Mouse (Mus musculus) MEL (cell line): ENCODE data around the gene Styx. TPM values are rescaled to one million over a fixed set of nuclear protein-coding genes. Genes with fewer than 3 reads are reported as not detected.

Experiments used
- DNase-seq: peaks from one replicate; pipeline ENCODE4 v3.0.0; 2011; ENCODE audit warnings: low read depth, low spot score
- H3K27ac ChIP-seq: 2 replicates; pipeline ENCODE4 v1.5.1; 2012; ENCODE audit warnings: low read depth, mild to moderate bottlenecking, control low read depth, low read length, moderate library complexity; ENCODE audit not compliant: control insufficient read depth
- H3K27me3 ChIP-seq, 2 experiments: fragments of 150-350 bp in 1 of 2; sonication (generic) in 1 of 2; 2 replicates each; pipeline ENCODE4 v1.6.1; 2012; ENCODE audit warnings: low read length in 2 of 2, mild to moderate bottlenecking in 2 of 2, improper control_type of control experiment in 1 of 2, moderate library complexity in 1 of 2; ENCODE audit not compliant: insufficient read depth in 2 of 2, control insufficient read depth in 1 of 2
- H3K36me3 ChIP-seq, 2 experiments: 2 replicates each; pipeline ENCODE4 v1.6.1; 2012 to 2014; ENCODE audit warnings: low read length in 2 of 2, improper control_type of control experiment in 1 of 2, inconsistent platforms in 1 of 2, mild to moderate bottlenecking in 1 of 2; ENCODE audit not compliant: insufficient read depth in 2 of 2, control insufficient read depth in 1 of 2
- H3K4me1 ChIP-seq, 2 experiments: fragments of 150-350 bp in 1 of 2; sonication (generic) in 1 of 2; 2 replicates each; pipeline ENCODE4 v1.6.1; 2012; ENCODE audit warnings: low read length in 2 of 2, improper control_type of control experiment in 1 of 2, mild to moderate bottlenecking in 1 of 2; ENCODE audit not compliant: insufficient read depth in 2 of 2, control insufficient read depth in 1 of 2
- H3K4me3 ChIP-seq, 2 experiments: fragments of 150-350 bp in 1 of 2; sonication (generic) in 1 of 2; 2 replicates each; pipeline ENCODE4 v1.5.1; 2012; ENCODE audit warnings: low read depth in 2 of 2, low read length in 2 of 2, mild to moderate bottlenecking in 2 of 2, moderate library complexity in 2 of 2, control low read depth in 1 of 2, improper control_type of control experiment in 1 of 2; ENCODE audit not compliant: control insufficient read depth in 1 of 2, insufficient read depth in 1 of 2
- H3K79me2 ChIP-seq: 2 replicates; pipeline ENCODE4 v1.6.1; 2012; ENCODE audit warnings: mild to moderate bottlenecking, low read length, moderate library complexity; ENCODE audit not compliant: control insufficient read depth, poor library complexity, insufficient read depth
- H3K9ac ChIP-seq: 2 replicates; pipeline ENCODE4 v1.6.1; 2012; ENCODE audit warnings: low read depth, mild to moderate bottlenecking, control low read depth, low read length, moderate library complexity; ENCODE audit not compliant: control insufficient read depth, poor library complexity, severe bottlenecking
- H3K9me3 ChIP-seq: fragments of 150-350 bp; sonication (generic); replicated peaks from 2 replicates; pipeline ENCODE4 v1.6.1; 2012; ENCODE audit warnings: mild to moderate bottlenecking, low read length, improper control_type of control experiment, moderate library complexity; ENCODE audit not compliant: insufficient read depth
- BHLHE40 ChIP-seq: IDR thresholded peaks from 2 replicates; pipeline ENCODE4 v1.6.1; 2012; ENCODE audit warnings: low read depth, mild to moderate bottlenecking, inconsistent platforms, low read length, improper control_type of control experiment, borderline replicate concordance
- CHD1 ChIP-seq: IDR thresholded peaks from 2 replicates; pipeline ENCODE4 v1.6.1; 2012; ENCODE audit warnings: low read depth, mild to moderate bottlenecking, inconsistent platforms, low read length, improper control_type of control experiment
- CHD2 ChIP-seq: IDR thresholded peaks from 2 replicates; pipeline ENCODE4 v1.6.1; 2011; ENCODE audit warnings: low read length, improper control_type of control experiment
- EP300 ChIP-seq, 2 experiments: IDR thresholded peaks; 2 replicates each; pipeline ENCODE4 v1.6.1; 2011; ENCODE audit warnings: improper control_type of control experiment in 2 of 2, low read length in 2 of 2, low read depth in 1 of 2, mild to moderate bottlenecking in 1 of 2
- ETS1 ChIP-seq: IDR thresholded peaks from 2 replicates; pipeline ENCODE4 v1.6.1; 2012; ENCODE audit warnings: low read depth, mild to moderate bottlenecking, inconsistent platforms, low read length, improper control_type of control experiment, moderate library complexity
- GABPA ChIP-seq: IDR thresholded peaks from 2 replicates; pipeline ENCODE4 v1.6.1; 2012; ENCODE audit warnings: low read depth, mild to moderate bottlenecking, inconsistent platforms, low read length, improper control_type of control experiment, moderate library complexity
- JUND ChIP-seq: IDR thresholded peaks from 2 replicates; pipeline ENCODE4 v1.6.1; 2011; ENCODE audit warnings: low read depth, mild to moderate bottlenecking, improper control_type of control experiment, low read length
- MEF2A ChIP-seq: IDR thresholded peaks from 2 replicates; pipeline ENCODE4 v1.6.1; 2014; ENCODE audit warnings: low read depth, mild to moderate bottlenecking, inconsistent platforms, low read length, improper control_type of control experiment; ENCODE audit not compliant: poor library complexity, insufficient replicate concordance, severe bottlenecking; ENCODE audit errors: extremely low read depth
- MXI1 ChIP-seq: IDR thresholded peaks from 2 replicates; pipeline ENCODE4 v1.6.1; 2011; ENCODE audit warnings: mild to moderate bottlenecking, low read depth, low read length, improper control_type of control experiment
- MYB ChIP-seq: IDR thresholded peaks from 2 replicates; pipeline ENCODE4 v1.6.1; 2011; ENCODE audit warnings: mild to moderate bottlenecking, low read depth, low read length, improper control_type of control experiment
- RCOR1 ChIP-seq: IDR thresholded peaks from 2 replicates; pipeline ENCODE4 v1.6.1; 2012; ENCODE audit warnings: low read depth, mild to moderate bottlenecking, inconsistent platforms, low read length, improper control_type of control experiment
- SMC3 ChIP-seq: IDR thresholded peaks from 2 replicates; pipeline ENCODE4 v1.6.1; 2011; ENCODE audit warnings: low read depth, low read length, improper control_type of control experiment
- TCF12 ChIP-seq: IDR thresholded peaks from 2 replicates; pipeline ENCODE4 v1.6.1; 2014; ENCODE audit warnings: low read depth, mild to moderate bottlenecking, inconsistent platforms, low read length, improper control_type of control experiment, moderate library complexity
- ZC3H11A ChIP-seq: IDR thresholded peaks from 2 replicates; pipeline ENCODE4 v1.6.1; 2012; ENCODE audit warnings: low read depth, mild to moderate bottlenecking, inconsistent platforms, low read length, improper control_type of control experiment
- ZKSCAN1 ChIP-seq: IDR thresholded peaks from 2 replicates; pipeline ENCODE4 v1.6.1; 2012; ENCODE audit warnings: low read depth, mild to moderate bottlenecking, inconsistent platforms, low read length, improper control_type of control experiment, moderate library complexity
- polyA plus RNA-seq, 2 experiments: library from polyadenylated mRNA; stranded (reverse) in 1 of 2; unstranded in 1 of 2; fragments of >175 nt in 1 of 2; fragments of >200 nt in 1 of 2; gene quantifications; 2 replicates each; pipeline versions ENCODE4 v1.2.1 to v1.2.4; 2012; ENCODE audit warnings: low replicate concordance in 2 of 2, low read depth in 1 of 2; ENCODE audit not compliant: insufficient read length in 2 of 2, insufficient read depth in 1 of 2, missing spikeins in 1 of 2
- total RNA-seq: library from RNA; depleted of rRNA; stranded (reverse); fragments of 300-350 nt; gene quantifications from 2 replicates; pipeline ENCODE4 v1.2.3, GENCODE M21; 2012

Styx gene
- total and polyA plus RNA-seq, 3 experiments = 18.0 to 27.2 TPM; not detected in 1

DNA sequence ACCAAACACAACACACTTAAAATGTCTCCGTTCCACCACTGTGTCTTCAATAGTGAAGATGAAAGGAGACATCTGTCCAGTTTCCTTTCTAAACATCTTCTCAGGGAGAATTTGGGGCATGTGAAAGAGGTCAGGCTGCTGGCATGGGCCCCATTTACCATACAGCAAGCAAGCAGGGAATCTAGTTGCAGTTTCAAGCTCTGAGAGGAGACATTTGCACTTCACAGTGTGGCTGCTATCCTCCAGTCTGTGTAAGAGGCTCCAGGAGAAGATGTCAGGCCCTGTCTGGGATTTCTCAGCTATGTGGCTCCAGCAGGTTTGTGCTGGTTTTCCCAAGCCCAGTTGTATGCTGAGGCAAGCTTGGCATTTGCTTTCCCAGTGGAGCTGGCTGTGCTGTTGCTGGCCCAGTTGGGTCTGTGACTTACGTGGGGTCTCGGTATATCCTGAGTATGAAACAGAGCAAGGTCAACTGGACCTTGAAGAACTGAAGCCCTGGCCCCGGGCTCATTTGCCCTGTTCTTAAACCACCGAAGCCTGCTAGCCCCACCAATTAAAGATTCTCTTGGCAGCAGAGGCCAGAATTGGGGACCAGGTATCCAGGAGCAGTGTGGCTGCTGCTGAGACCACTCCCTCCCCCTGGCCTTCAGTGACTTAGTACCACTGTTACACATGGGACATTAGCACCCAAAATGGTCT lies 102.8 kb downstream of the Styx start:
- TF ChIP-seq EP300 (IDR thresholded peaks at IDR 0.05; ENCODE audit: low read depth in 1 of 2, low read length in 2 of 2) (no peak), TCF12 (no peak), ZKSCAN1 (no peak), CHD1 (no peak), SMC3 (no peak), ZC3H11A (no peak), MEF2A (no peak), MXI1 (no peak), MYB (no peak), RCOR1 (no peak), JUND (no peak), ETS1 (no peak), GABPA (no peak), BHLHE40 (no peak)
- Histone ChIP-seq H3K27ac (0 out of 2 replicates have a peak overlapping the region, but pooled peaks have one; percentile 28), H3K4me1 (peaks cover 0 to 15% of the 10 kb centered on the region in 2 experiments; a peak in 3 of 4 replicates)

DNA sequence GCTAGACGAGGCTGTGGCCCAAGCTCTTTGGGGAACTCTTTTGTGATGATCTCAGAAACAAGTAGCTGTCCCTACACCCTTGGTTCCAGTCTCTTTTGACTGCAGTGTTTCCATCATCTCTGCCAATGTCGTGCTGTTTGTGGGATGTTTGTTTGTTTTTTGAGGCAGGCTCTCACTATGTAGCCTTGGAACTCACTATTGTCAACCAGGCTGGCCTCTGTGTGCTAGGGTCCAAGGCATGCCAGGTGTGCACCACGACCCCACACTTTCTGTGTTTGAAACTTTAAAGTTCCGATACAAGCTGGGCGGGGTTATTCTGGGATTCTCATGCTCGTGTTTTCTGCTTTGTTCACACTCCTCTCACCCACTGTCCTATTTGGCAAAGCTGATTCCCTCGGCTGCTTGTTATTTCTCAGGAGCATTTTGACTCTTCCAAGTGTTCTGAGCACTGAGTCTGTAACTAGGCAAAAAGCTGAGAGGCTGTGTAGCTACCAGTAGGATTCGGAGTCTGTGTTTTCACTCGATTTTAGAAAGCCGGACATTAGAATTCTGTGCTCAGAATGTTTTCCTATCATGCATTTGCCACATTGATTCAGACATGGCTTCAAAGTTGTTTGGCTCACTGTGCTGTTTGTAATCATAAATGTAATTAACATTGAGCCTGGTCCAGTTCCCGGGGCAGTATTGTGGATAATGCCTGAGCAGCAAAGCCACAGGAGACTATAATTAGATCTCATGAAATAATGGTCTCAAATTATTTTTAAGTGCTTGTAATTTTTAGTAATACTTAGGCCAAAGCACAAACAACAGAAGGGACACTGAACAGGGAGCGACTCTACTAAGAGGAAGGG lies 105.0 kb downstream of the Styx start:
- Histone ChIP-seq H3K4me1 (peaks cover 0 to 15% of the 10 kb centered on the region in 2 experiments; a peak in 3 of 4 replicates), H3K27ac (no peak overlapping the region)
- no peak for TF ChIP-seq CHD2

More for the DNA sequence above, 102.8 kb downstream of the Styx start:
- no peaks in the 10 kb centered on the region for H3K79me2 ChIP-seq
- no peak overlapping the region for H3K9ac ChIP-seq
- no peaks in the 10 kb centered on the region; a peak in 1 of 4 replicates for H3K27me3 ChIP-seq
- H3K4me3 ChIP-seq = no peak overlapping the region
- peaks cover 0 to 11% of the 10 kb centered on the region in 2 experiments; a peak in 2 of 4 replicates for H3K36me3 ChIP-seq
- no peak for DNase-seq
- no peaks in the 10 kb centered on the region for H3K9me3 ChIP-seq

More for the DNA sequence above, 105.0 kb downstream of the Styx start:
- H3K27me3 ChIP-seq = no peaks in the 10 kb centered on the region; a peak in 1 of 4 replicates
- no peak overlapping the region for H3K9ac ChIP-seq
- H3K36me3 ChIP-seq = peaks cover 0 to 11% of the 10 kb centered on the region in 2 experiments; a peak in 2 of 4 replicates
- H3K9me3 ChIP-seq = no peaks in the 10 kb centered on the region
- no peaks in the 10 kb centered on the region for H3K79me2 ChIP-seq
- no peak for DNase-seq
- no peak overlapping the region for H3K4me3 ChIP-seq
